Mouse (Mus musculus): ENCODE measurements around the gene Zfp213. TPM values are rescaled to one million over a fixed set of nuclear protein-coding genes. Genes with fewer than 3 reads are reported as not detected.
A peak's percentile ranks its signal among the peaks of the same experiment; 100 is the strongest.
"Not testable (repeated sequence)": the region's sequence is repeated elsewhere in the genome, so short reads cannot be mapped to it uniquely, and the experiment has no call there.

Gene Zfp213
- polyA plus RNA-seq, 1 experiment from 2014 or later = 16.8 TPM

- no peak overlapping the region for H3K27ac ChIP-seq
- 0 out of 2 replicates have a peak overlapping the region, but pooled peaks have one; percentile 27 for H3K9ac ChIP-seq (ENCODE audit: low read depth, low read length)
- peak overlapping the region; percentile 33 for H3K4me3 ChIP-seq (replicated peaks; ENCODE audit: low read depth, low read length)
- WGBS = 8% methylated on average over 27 of the region's 27 CpGs
- ATAC-seq (replicated peaks; ENCODE audit: low FRiP score, low read depth) (no peak), DNase-seq (ENCODE audit: low spot score) (no peak)
- no peaks in the 10 kb centered on the region for H3K36me3 ChIP-seq (ENCODE audit: insufficient read depth, low read length)
- peaks cover 9% of the 10 kb centered on the region for H3K4me1 ChIP-seq (replicated peaks; ENCODE audit: insufficient read depth, low read length)
- H3K9me3 ChIP-seq (replicated peaks; ENCODE audit: low read length) = no peaks in the 10 kb centered on the region
- peak overlapping the region; percentile 53 for H3K4me2 ChIP-seq (ENCODE audit: low read length)
- H3K27me3 ChIP-seq (ENCODE audit: insufficient read depth, low read length) = peaks cover 17% of the 10 kb centered on the region
- no peak for TF ChIP-seq CTCF (IDR thresholded peaks at IDR 0.05; ENCODE audit: low read depth)
Measured at GRCm38 (mm10) chr17:23537554-23538255, 26.3 kb downstream of the Zfp213 start.

- not testable (repeated sequence) for H3K27ac ChIP-seq; H3K36me3 ChIP-seq (ENCODE audit: insufficient read depth, low read length); H3K9me3 ChIP-seq (replicated peaks; ENCODE audit: low read length); H3K4me3 ChIP-seq (replicated peaks; ENCODE audit: low read depth, low read length); H3K9ac ChIP-seq (ENCODE audit: low read depth, low read length); H3K4me1 ChIP-seq (replicated peaks; ENCODE audit: insufficient read depth, low read length); DNase-seq (ENCODE audit: low spot score)
- H3K4me2 ChIP-seq (ENCODE audit: low read length) = peak overlapping the region; percentile 28
- under 1% methylated on average over 17 of the region's 29 CpGs for WGBS
- H3K27me3 ChIP-seq (ENCODE audit: insufficient read depth, low read length) = peaks cover 17% of the 10 kb centered on the region
- ATAC-seq (replicated peaks; ENCODE audit: low FRiP score, low read depth) = peak; percentile 62; the same call in 1 of the 2 replicates
Measured at GRCm38 (mm10) chr17:23535046-23535788, 28.8 kb downstream of the Zfp213 start.

GRCm38 (mm10) chr17:23533591-23534490, 30.2 kb downstream of the Zfp213 start:
- not testable (repeated sequence) for H3K36me3 ChIP-seq (ENCODE audit: insufficient read depth, low read length); H3K4me1 ChIP-seq (replicated peaks; ENCODE audit: insufficient read depth, low read length); H3K4me2 ChIP-seq (ENCODE audit: low read length); DNase-seq (ENCODE audit: low spot score); H3K4me3 ChIP-seq (replicated peaks; ENCODE audit: low read depth, low read length); H3K9me3 ChIP-seq (replicated peaks; ENCODE audit: low read length); H3K9ac ChIP-seq (ENCODE audit: low read depth, low read length); H3K27ac ChIP-seq; ATAC-seq (replicated peaks; ENCODE audit: low FRiP score, low read depth)
- H3K27me3 ChIP-seq (ENCODE audit: insufficient read depth, low read length) = peaks cover 11% of the 10 kb centered on the region
- WGBS = 10% methylated on average over 10 of the region's 23 CpGs

GRCm38 (mm10) chr17:23531408-23531807, 32.6 kb downstream of the Zfp213 start:
- not testable (repeated sequence) for H3K27ac ChIP-seq; H3K36me3 ChIP-seq (ENCODE audit: insufficient read depth, low read length); H3K27me3 ChIP-seq (ENCODE audit: insufficient read depth, low read length); H3K4me1 ChIP-seq (replicated peaks; ENCODE audit: insufficient read depth, low read length); H3K9me3 ChIP-seq (replicated peaks; ENCODE audit: low read length); H3K9ac ChIP-seq (ENCODE audit: low read depth, low read length); DNase-seq (ENCODE audit: low spot score); H3K4me3 ChIP-seq (replicated peaks; ENCODE audit: low read depth, low read length); ATAC-seq (replicated peaks; ENCODE audit: low FRiP score, low read depth); H3K4me2 ChIP-seq (ENCODE audit: low read length)
- WGBS = 31% methylated on average over 1 of the region's 1 CpGs

- not testable (repeated sequence) for DNase-seq (ENCODE audit: low spot score); H3K27me3 ChIP-seq (ENCODE audit: insufficient read depth, low read length); H3K36me3 ChIP-seq (ENCODE audit: insufficient read depth, low read length); H3K9ac ChIP-seq (ENCODE audit: low read depth, low read length); H3K4me3 ChIP-seq (replicated peaks; ENCODE audit: low read depth, low read length); H3K4me2 ChIP-seq (ENCODE audit: low read length); ATAC-seq (replicated peaks; ENCODE audit: low FRiP score, low read depth); H3K27ac ChIP-seq; H3K9me3 ChIP-seq (replicated peaks; ENCODE audit: low read length); H3K4me1 ChIP-seq (replicated peaks; ENCODE audit: insufficient read depth, low read length)
- 58% methylated on average over 30 of the region's 30 CpGs for WGBS
Measured at GRCm38 (mm10) chr17:23522941-23523732, 40.9 kb downstream of the Zfp213 start.

Measured in kidney, postnatal 0 days (tissue).